In genomic region chr3:113574578-113574977, GRCm38 (mm10) we compare ENCODE assay signal across 34 mouse cellular contexts. TPM values are rescaled to one million over a fixed set of nuclear protein-coding genes. Genes with fewer than 3 reads are reported as not detected.
DNase-seq lines count a peak whose midpoint lies in the region; ATAC-seq and TF ChIP-seq lines count a peak whose summit lies in the region.
"Had no signal": no experiment of that assay in that cellular context is flagged by ENCODE, and none has a peak within 500 bp of the region (broad histone marks: within the 10 kb centered on the region; RNA-seq: fewer than 3 reads in every experiment).

No protein-coding gene starts in this region.

- no peaks in the 10 kb centered on the region for H3K36me3 ChIP-seq in liver, embryonic 11.5 days (ENCODE audit: control insufficient read depth, insufficient read depth, low read length)
- H3K36me3 ChIP-seq in liver, postnatal 0 days (replicated peaks; ENCODE audit: insufficient read depth, low read length), result no peaks in the 10 kb centered on the region
- no peaks in the 10 kb centered on the region for H3K36me3 ChIP-seq in kidney, adult 2 months (ENCODE audit: control insufficient read depth, insufficient read depth, low read length)
- H3K36me3 ChIP-seq: forebrain, embryonic 10.5 days; heart, embryonic 13.5 days; hindbrain, embryonic 12.5 days; kidney, embryonic 15.5 days; limb, embryonic 15.5 days; midbrain, embryonic 15.5 days; neural tube, embryonic 13.5 days had no signal

- TF ChIP-seq CTCF in liver, postnatal 0 days (IDR thresholded peaks at IDR 0.05; ENCODE audit: low read depth), result no peak
- no peak for TF ChIP-seq CTCF in kidney, adult 2 months (conservative IDR thresholded peaks at IDR 0.05; ENCODE audit: insufficient read depth, insufficient read length, low read depth, low read length)

- H3K9me3 ChIP-seq in liver, embryonic 11.5 days (ENCODE audit: control insufficient read depth, low read length), result no peaks in the 10 kb centered on the region
- no peaks in the 10 kb centered on the region for H3K9me3 ChIP-seq in liver, postnatal 0 days (ENCODE audit: low read length)
- H3K9me3 ChIP-seq: forebrain, embryonic 10.5 days; heart, embryonic 13.5 days; hindbrain, embryonic 12.5 days; kidney, embryonic 15.5 days; limb, embryonic 15.5 days; midbrain, embryonic 15.5 days; neural tube, embryonic 13.5 days had no signal

- no peak overlapping the region for H3K9ac ChIP-seq in liver, embryonic 11.5 days (ENCODE audit: low read depth, low read length)
- H3K9ac ChIP-seq in liver, postnatal 0 days (replicated peaks), result no peak overlapping the region
- H3K9ac ChIP-seq: forebrain, postnatal 0 days; heart, embryonic 13.5 days; hindbrain, embryonic 12.5 days; kidney, embryonic 15.5 days; limb, embryonic 15.5 days; midbrain, embryonic 15.5 days; neural tube, embryonic 13.5 days had no signal

- DNase-seq in gastrocnemius, adult 18-20 months (ENCODE audit: low spot score), result peak; percentile 39
- DNase-seq in gastrocnemius, postnatal 14 days, result no peak
- peak; percentile 81 for DNase-seq in adipocyte (ENCODE audit: low spot score)
- DNase-seq in liver, embryonic 11.5 days (ENCODE audit: low spot score), result no peak
- peak; percentile 42 for DNase-seq in liver, postnatal 0 days
- no peak for DNase-seq in thymus, postnatal 4 days
- no peak for DNase-seq in kidney, adult 2 months
- DNase-seq in heart, adult 8-10 months (ENCODE audit: low spot score), result no peak
- DNase-seq: cerebellum, adult 11-12 months; cerebellum, postnatal 10 days; forebrain, postnatal 0 days; heart, adult 11 months; kidney, postnatal 4 days; layer of hippocampus, adult 9-11 months; left cerebral cortex, postnatal 4 days; retina, postnatal 1 day; right cerebral cortex, postnatal 25 days; thymus, postnatal 25 days had no signal

- TF ChIP-seq POLR2A in kidney, adult 2 months (IDR thresholded peaks at IDR 0.05; ENCODE audit: low read depth, low read length), result no peak

- ATAC-seq in liver, embryonic 11.5 days (replicated peaks; ENCODE audit: low FRiP score), result peak; percentile 67; the same call in 1 of the 2 replicates
- peak; percentile 94 for ATAC-seq in liver, postnatal 0 days
- ATAC-seq: forebrain, postnatal 0 days; intestine, postnatal 0 days; lung, postnatal 0 days; midbrain, embryonic 15.5 days had no signal

- H3K27me3 ChIP-seq in liver, embryonic 11.5 days (replicated peaks; ENCODE audit: control insufficient read depth, insufficient read depth, low read length), result no peaks in the 10 kb centered on the region
- H3K27me3 ChIP-seq in liver, postnatal 0 days (ENCODE audit: insufficient read depth, low read length), result no peaks in the 10 kb centered on the region
- H3K27me3 ChIP-seq in kidney, adult 2 months (replicated peaks; ENCODE audit: control insufficient read depth, insufficient read depth, low read length), result no peaks in the 10 kb centered on the region
- H3K27me3 ChIP-seq: heart, embryonic 13.5 days; hindbrain, embryonic 12.5 days; limb, embryonic 15.5 days; midbrain, embryonic 15.5 days; neural tube, embryonic 13.5 days had no signal

- TF ChIP-seq EP300 in liver, postnatal 0 days (IDR thresholded peaks at IDR 0.05; ENCODE audit: low read depth), result no peak

- no peak overlapping the region for H3K4me3 ChIP-seq in liver, embryonic 11.5 days (ENCODE audit: low read depth, low read length)
- no peak overlapping the region for H3K4me3 ChIP-seq in liver, postnatal 0 days (ENCODE audit: low read depth, low read length)
- no peak overlapping the region for H3K4me3 ChIP-seq in kidney, adult 2 months (ENCODE audit: insufficient read depth, low read depth, low read length)
- H3K4me3 ChIP-seq: forebrain, embryonic 10.5 days; heart, embryonic 13.5 days; hindbrain, embryonic 12.5 days; kidney, embryonic 15.5 days; left cerebral cortex, adult 2 months; limb, embryonic 15.5 days; midbrain, embryonic 15.5 days; neural tube, embryonic 13.5 days had no signal

- no peak overlapping the region for H3K27ac ChIP-seq in liver, embryonic 11.5 days (ENCODE audit: low read depth, low read length)
- peak overlapping the region; percentile 5; the same call in 1 of the 2 replicates for H3K27ac ChIP-seq in liver, postnatal 0 days (ENCODE audit: low read depth)
- H3K27ac ChIP-seq in kidney, adult 2 months (ENCODE audit: insufficient read depth, low read depth, low read length), result no peak overlapping the region
- H3K27ac ChIP-seq: forebrain, embryonic 10.5 days; heart, embryonic 13.5 days; hindbrain, embryonic 12.5 days; kidney, embryonic 15.5 days; left cerebral cortex, adult 2 months; limb, embryonic 15.5 days; macrophage; midbrain, embryonic 15.5 days; neural tube, embryonic 13.5 days had no signal

- no peaks in the 10 kb centered on the region for H3K4me1 ChIP-seq in liver, embryonic 11.5 days (replicated peaks; ENCODE audit: control insufficient read depth, insufficient read depth, low read length)
- no peaks in the 10 kb centered on the region for H3K4me1 ChIP-seq in liver, postnatal 0 days (ENCODE audit: insufficient read depth)
- no peaks in the 10 kb centered on the region for H3K4me1 ChIP-seq in kidney, adult 2 months (ENCODE audit: control insufficient read depth, insufficient read depth, low read length)
- H3K4me1 ChIP-seq: forebrain, embryonic 10.5 days; heart, embryonic 13.5 days; hindbrain, embryonic 12.5 days; kidney, embryonic 15.5 days; limb, embryonic 15.5 days; midbrain, embryonic 15.5 days; neural tube, embryonic 13.5 days had no signal

- WGBS in liver, embryonic 11.5 days, result 73% methylated on average over 4 of the region's 4 CpGs
- 57% methylated on average over 4 of the region's 4 CpGs for WGBS in liver, postnatal 0 days (ENCODE audit: insufficient replicate concordance)
- WGBS in kidney, adult 2 months, result 72% methylated on average over 4 of the region's 4 CpGs

- intact Hi-C loops in gastrocnemius, postnatal 14 days (cut with DNase I; ENCODE audit: low total_unique reads), result no loop called here

- no peak overlapping the region for H3K4me2 ChIP-seq in liver, embryonic 11.5 days
- no peak overlapping the region for H3K4me2 ChIP-seq in liver, postnatal 0 days (ENCODE audit: low read depth, low read length)
- H3K4me2 ChIP-seq: heart, embryonic 13.5 days; hindbrain, embryonic 12.5 days; kidney, embryonic 15.5 days; limb, embryonic 15.5 days; midbrain, embryonic 15.5 days; neural tube, embryonic 13.5 days had no signal

RNA-seq across cellular contexts. Expression of gene Amy1, which starts 31.9 kb away (rescaled TPM):
- 10 to 100 TPM; 23.0 to 47.6 TPM for total RNA-seq in gastrocnemius, adult 18-20 months (2021)
- total RNA-seq in gastrocnemius, postnatal 14 days (2021), result under 1 TPM; 0.38 to 0.49 TPM
- polyA plus RNA-seq in liver, embryonic 11.5 days (2014; fragmentation: Nextera tagmentation; extraction: Ambion mirVana), result 2.8 and 4.1 TPM in 2 replicates
- 165 and 175 TPM in 2 replicates for polyA plus RNA-seq in liver, postnatal 0 days (2015; fragmentation: Nextera tagmentation; extraction: Ambion mirVana)
- 4.3 and 6.3 TPM in 2 replicates for polyA plus RNA-seq in kidney, adult 2 months (2012; rRNA removed)
- 10 to 100 TPM in 3 of 4 experiments, 1 to 10 TPM in 1; 9.9 to 13.2 (median 11.5) TPM for total RNA-seq in heart, adult 8-10 months (2022)

RNA-seq across cellular contexts. Expression of gene Amy2a1, which starts 42.4 kb away (rescaled TPM):
- not detected for total RNA-seq in gastrocnemius, adult 18-20 months (2021)
- not detected for total RNA-seq in gastrocnemius, postnatal 14 days (2021)
- polyA plus RNA-seq in liver, embryonic 11.5 days (2014; fragmentation: Nextera tagmentation; extraction: Ambion mirVana), result not detected in 2 replicates
- 26.2 and 39.4 TPM in 2 replicates for polyA plus RNA-seq in liver, postnatal 0 days (2015; fragmentation: Nextera tagmentation; extraction: Ambion mirVana)
- not detected in 2 replicates for polyA plus RNA-seq in kidney, adult 2 months (2012; rRNA removed)
- not detected for total RNA-seq in heart, adult 8-10 months (2022)
- total RNA-seq: forebrain, postnatal 0 days; gastrocnemius, adult 8-10 months; heart, postnatal 25 days; left cerebral cortex, adult 2 months; left cerebral cortex, postnatal 4 days; MEL had no signal
- polyA plus RNA-seq: embryonic facial prominence, embryonic 11.5 days; forebrain, embryonic 10.5 days; forebrain, postnatal 0 days; heart, embryonic 13.5 days; hindbrain, embryonic 12.5 days; limb, embryonic 15.5 days; lung, postnatal 0 days; macrophage; neural tube, embryonic 13.5 days; stomach, embryonic 14.5 days had no signal

RNA-seq across cellular contexts. Expression of gene Rnpc3, which starts 55.4 kb away (rescaled TPM):
- 1 to 10 TPM; 6.0 to 7.8 TPM for total RNA-seq in gastrocnemius, adult 18-20 months (2021)
- total RNA-seq in gastrocnemius, postnatal 14 days (2021), result 1 to 10 TPM; 6.6 TPM
- polyA plus RNA-seq in liver, embryonic 11.5 days (2014; fragmentation: Nextera tagmentation; extraction: Ambion mirVana), result 29.7 and 35.7 TPM in 2 replicates
- 15.7 and 16.9 TPM in 2 replicates for polyA plus RNA-seq in liver, postnatal 0 days (2015; fragmentation: Nextera tagmentation; extraction: Ambion mirVana)
- polyA plus RNA-seq in kidney, adult 2 months (2012; rRNA removed), result 7.7 and 7.8 TPM in 2 replicates
- 10 to 100 TPM in 1 of 4 experiments, 1 to 10 TPM in 3; 6.4 to 10.1 (median 9.3) TPM for total RNA-seq in heart, adult 8-10 months (2022)

Comparison
In these comparisons a context has a peak if more than half of its experiments do, and no peak if none do; other contexts are left out.
1. DNase-seq: peak in gastrocnemius, adult 18-20 months (single experiment), adipocyte (single experiment) and liver, postnatal 0 days (single experiment); none in gastrocnemius, postnatal 14 days (single experiment), liver, embryonic 11.5 days (single experiment), thymus, postnatal 4 days (single experiment), kidney, adult 2 months (single experiment) and heart, adult 8-10 months (single experiment).
2. RNA of gene Amy1, which starts 31.9 kb away (total RNA-seq): 23.0 to 47.6 TPM in gastrocnemius, adult 18-20 months and 9.9 to 13.2 TPM in heart, adult 8-10 months; 0.38 to 0.49 TPM in gastrocnemius, postnatal 14 days; every median in the first group is over 4 times any median in the second.